Mouse (Mus musculus) testis, adult 2 months (tissue): ENCODE data around the gene Pax8. TPM values are rescaled to one million over a fixed set of nuclear protein-coding genes. Genes with fewer than 3 reads are reported as not detected.

Source experiments
- H3K27ac ChIP-seq: fragments of 200-500 bp; 2 replicates; pipeline ENCODE4 v1.5.1; 2012; ENCODE audit warnings: low read depth, low read length; ENCODE audit not compliant: control insufficient read depth, insufficient read depth
- H3K27me3 ChIP-seq: fragments of 200-500 bp; 2 replicates; pipeline ENCODE4 v1.6.1; 2012; ENCODE audit warnings: mild to moderate bottlenecking, low read length, moderate library complexity; ENCODE audit not compliant: control insufficient read depth, insufficient read depth
- H3K36me3 ChIP-seq: fragments of 200-500 bp; 2 replicates; pipeline ENCODE4 v1.6.1; 2012; ENCODE audit warnings: mild to moderate bottlenecking, low read length; ENCODE audit not compliant: control insufficient read depth, insufficient read depth
- H3K4me1 ChIP-seq: fragments of 200-500 bp; 2 replicates; pipeline ENCODE4 v1.6.1; 2012; ENCODE audit warnings: low read length; ENCODE audit not compliant: control insufficient read depth, insufficient read depth
- H3K4me3 ChIP-seq: fragments of 200-500 bp; 2 replicates; pipeline ENCODE4 v1.5.1; 2012; ENCODE audit warnings: low read depth, mild to moderate bottlenecking, low read length, moderate library complexity, mixed read lengths; ENCODE audit not compliant: control insufficient read depth
- CTCF ChIP-seq: fragments of 200-500 bp; IDR thresholded peaks from 2 replicates; pipeline ENCODE4 v1.5.1; 2012; ENCODE audit warnings: low read depth, mild to moderate bottlenecking, inconsistent platforms, low read length, moderate library complexity; ENCODE audit not compliant: control insufficient read depth, insufficient read depth, insufficient replicate concordance
- POLR2A ChIP-seq: fragments of 200-500 bp; IDR thresholded peaks from 2 replicates; pipeline ENCODE4 v1.6.1; 2012; ENCODE audit warnings: low read depth, mild to moderate bottlenecking, inconsistent platforms, low read length, moderate library complexity; ENCODE audit not compliant: control insufficient read depth
- polyA plus RNA-seq: library from polyadenylated mRNA; depleted of rRNA; stranded (reverse); fragments of >200 nt; gene quantifications from 2 replicates; pipeline ENCODE4 v1.2.3, GENCODE M21; 2012

Gene Pax8
- polyA plus RNA-seq, 1 experiment = 0.12 TPM

DNA sequence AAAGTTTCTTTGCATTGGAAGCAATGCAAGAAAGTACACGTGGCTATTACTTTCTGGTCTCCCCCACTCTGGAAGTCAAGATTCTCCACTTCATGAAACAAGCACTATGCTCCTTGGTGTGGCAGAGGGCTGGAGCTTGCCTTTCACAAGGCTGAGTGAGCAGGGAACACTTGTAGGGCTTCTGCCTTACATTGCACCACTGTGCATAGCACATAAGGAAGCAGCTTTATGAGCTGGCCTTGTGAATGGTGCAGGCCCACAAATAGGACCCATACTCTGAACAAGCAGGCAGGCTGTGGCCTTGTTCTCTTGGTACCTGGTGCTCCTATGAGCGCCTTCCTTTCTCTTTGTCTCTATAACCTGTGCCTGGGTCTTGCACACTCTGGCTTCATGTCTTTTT is 82.1 kb downstream of the Pax8 start:
- no peaks in the 10 kb centered on the region for H3K36me3 ChIP-seq
- no peak for TF ChIP-seq POLR2A
- TF ChIP-seq CTCF = no peak
- H3K4me3 ChIP-seq = no peak overlapping the region
- H3K27me3 ChIP-seq = no peaks in the 10 kb centered on the region
- H3K4me1 ChIP-seq = no peaks in the 10 kb centered on the region
- no peak overlapping the region for H3K27ac ChIP-seq

DNA sequence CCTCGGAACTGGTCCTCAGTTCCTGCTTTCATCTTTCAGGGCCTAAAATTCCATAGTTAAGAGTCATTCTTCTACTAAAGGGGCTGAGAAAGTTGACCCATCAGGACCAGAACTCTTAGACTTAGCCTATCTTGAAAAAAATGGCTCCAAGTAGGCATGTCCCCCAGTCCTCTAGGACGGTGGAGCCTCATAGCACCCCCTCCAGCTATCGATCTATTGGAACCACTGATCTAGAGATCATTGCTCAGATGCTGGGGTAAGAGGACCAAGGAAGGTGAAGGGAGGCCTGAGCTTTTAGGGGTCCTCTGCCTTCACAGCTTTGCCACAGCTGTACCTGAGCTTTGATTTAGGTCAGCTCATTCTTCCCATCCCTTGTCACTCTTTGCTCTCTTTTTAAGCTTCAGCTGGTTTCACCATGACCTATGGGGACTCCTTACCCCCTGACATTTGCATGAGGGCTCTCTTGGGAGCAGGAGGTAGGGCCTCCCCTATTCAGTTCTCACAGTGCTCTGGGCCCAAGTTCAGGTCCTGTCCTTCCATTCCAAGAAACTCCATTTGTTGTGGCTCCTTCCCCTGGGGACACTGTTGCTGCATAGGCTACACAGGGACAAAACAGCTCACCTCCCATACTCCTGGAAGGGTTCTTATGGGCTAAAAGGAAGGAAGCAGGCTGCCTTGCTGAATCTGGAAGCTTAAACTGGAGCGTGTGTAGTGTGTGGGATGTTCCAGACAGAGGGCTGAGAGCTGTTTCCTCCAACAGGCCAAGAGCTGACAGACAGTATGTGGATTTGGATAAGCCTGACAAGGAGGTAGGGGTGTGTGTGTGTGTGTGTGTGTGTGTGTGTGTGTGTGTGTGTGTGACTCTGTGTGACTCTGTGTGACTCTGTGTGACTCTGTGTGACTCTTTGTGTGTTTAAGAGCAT is 87.8 kb downstream of the Pax8 start:
- H3K4me1 ChIP-seq = peaks cover 2% of the 10 kb centered on the region; the same call in 1 of the 2 replicates
- no peak overlapping the region for H3K27ac ChIP-seq
- TF ChIP-seq CTCF (no peak), POLR2A (no peak)
- H3K4me3 ChIP-seq = no peak overlapping the region
- H3K36me3 ChIP-seq = no peaks in the 10 kb centered on the region
- H3K27me3 ChIP-seq = no peaks in the 10 kb centered on the region

DNA sequence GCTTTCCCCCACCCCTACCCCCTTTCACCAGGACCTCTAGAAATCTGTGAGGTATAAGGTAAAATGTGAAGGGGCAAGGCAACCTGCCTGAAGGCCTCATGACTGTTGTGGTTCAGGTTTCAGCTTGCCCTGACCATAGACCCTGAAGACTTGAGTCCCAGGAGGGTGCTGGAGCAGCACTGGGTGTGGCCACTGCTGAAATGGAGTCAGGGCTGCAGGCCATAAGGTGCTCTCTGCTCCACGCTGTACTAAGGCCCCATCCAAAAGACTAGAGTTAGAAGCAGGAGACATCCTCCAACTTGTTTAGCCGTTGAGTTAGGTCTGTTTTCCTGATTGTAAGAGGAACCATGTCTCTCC is 88.5 kb downstream of the Pax8 start:
- no peak overlapping the region for H3K4me3 ChIP-seq
- TF ChIP-seq POLR2A (no peak), CTCF (no peak)
- H3K36me3 ChIP-seq = no peaks in the 10 kb centered on the region
- H3K4me1 ChIP-seq = peaks cover 2% of the 10 kb centered on the region; the same call in 1 of the 2 replicates
- H3K27me3 ChIP-seq = no peaks in the 10 kb centered on the region
- H3K27ac ChIP-seq = no peak overlapping the region

DNA sequence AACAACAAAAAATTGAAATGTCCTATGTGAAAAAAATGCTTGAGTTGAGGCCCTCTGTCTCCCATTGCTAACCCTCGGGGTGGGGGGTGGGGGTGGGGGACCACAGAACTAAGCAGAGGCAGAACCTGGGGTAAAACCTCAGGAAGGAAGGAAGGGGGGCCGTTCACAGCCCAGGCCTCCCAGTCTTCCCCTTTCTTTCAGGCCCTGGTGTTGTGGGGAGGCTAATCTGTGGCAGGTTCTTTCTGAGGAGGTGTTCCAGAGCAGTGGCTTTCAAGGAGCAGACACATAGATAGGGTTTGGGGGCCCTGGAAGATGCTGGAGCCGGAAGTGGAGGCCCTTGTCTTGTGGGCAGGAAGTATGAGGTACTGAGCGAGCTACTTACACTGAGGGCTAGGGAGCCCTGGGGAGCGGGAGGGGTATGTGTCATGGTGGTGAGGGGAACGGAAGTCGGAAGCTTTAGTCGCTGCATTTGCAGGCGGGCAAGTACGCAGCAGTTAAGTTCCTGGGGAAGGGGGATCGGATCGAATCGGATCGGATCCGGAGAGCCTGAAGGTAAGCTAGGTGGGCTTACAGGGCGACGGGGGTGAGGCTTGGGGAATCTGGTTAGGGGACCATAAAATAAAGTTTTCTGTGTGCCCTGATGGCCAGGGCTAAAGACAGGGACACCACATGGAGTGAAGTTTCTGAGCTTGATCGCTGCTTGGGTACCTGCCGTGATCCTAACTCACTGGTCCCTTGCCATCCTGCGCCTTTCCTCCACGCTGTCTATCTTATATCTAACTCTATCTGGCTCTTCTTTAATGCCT is 89.0 kb downstream of the Pax8 start:
- no peaks in the 10 kb centered on the region for H3K36me3 ChIP-seq
- TF ChIP-seq POLR2A = no peak
- no peak for TF ChIP-seq CTCF
- peak overlapping the region; percentile 0 for H3K4me3 ChIP-seq
- peaks cover 2% of the 10 kb centered on the region; the same call in 1 of the 2 replicates for H3K4me1 ChIP-seq
- H3K27ac ChIP-seq = no peak overlapping the region
- no peaks in the 10 kb centered on the region for H3K27me3 ChIP-seq

DNA sequence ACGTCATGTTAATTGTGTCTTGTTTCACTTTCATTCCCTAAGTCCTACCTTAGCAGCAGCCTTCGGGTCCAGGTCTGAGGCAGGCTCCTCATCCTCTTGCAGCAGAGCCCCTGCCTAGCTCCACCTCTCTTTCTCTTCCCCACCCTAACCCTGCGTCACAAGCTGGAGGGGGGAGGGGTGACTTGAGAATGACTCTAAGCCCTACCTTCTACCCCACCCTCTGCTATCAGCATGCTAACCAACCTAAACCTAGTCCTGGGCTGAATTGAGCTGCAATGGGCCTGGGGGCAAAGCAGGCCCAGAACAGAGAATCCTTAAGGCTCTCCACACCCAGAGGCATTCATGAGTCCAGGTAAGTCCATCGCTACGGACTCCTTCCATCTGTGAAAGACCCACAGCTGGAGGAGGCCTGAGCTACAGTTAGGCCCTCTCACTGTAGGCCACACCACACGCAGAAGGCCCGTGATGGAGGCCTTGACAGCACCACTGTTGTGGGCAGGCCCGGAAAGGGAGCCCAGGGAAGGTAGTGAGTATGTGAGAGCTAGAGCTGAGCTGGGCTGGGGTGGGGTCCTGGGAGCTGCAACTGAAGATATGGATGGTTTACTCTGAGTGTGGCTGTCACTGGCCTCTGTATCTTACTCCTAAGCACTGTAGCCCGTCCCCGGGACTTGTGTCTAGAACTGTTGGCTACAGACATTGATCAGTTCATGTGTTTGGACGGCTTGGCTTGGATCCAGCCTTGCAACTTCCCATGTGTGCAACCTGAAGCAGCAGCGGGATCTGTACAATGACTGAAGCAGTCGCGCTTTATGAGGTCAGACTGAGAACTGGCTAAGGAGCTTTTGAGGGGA is 90.1 kb downstream of the Pax8 start:
- no peaks in the 10 kb centered on the region for H3K27me3 ChIP-seq
- peaks cover 2% of the 10 kb centered on the region; the same call in 1 of the 2 replicates for H3K4me1 ChIP-seq
- H3K36me3 ChIP-seq = no peaks in the 10 kb centered on the region
- no peak overlapping the region for H3K4me3 ChIP-seq
- H3K27ac ChIP-seq = no peak overlapping the region
- TF ChIP-seq CTCF = no peak
- no peak for TF ChIP-seq POLR2A

DNA sequence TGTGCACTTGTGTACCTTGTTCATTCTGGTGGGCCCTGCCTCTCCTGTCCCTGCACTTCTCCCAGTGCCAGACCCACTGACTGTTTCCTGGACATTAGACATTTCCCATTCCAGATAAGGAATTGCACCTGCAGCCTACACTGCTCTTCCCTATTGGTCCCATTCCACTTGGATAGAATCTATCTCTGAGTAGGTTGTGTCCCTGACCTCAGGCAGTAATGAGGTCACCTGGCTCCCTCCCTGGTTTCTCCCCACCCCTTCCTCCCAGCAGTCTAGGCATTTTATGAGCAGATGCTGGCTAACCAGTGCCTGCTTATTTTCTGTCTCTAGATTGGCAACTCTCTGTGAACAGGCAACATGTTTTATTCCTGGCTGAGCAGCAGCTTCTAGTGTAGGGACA is 91.0 kb downstream of the Pax8 start:
- TF ChIP-seq POLR2A = no peak
- no peak for TF ChIP-seq CTCF
- no peak overlapping the region for H3K4me3 ChIP-seq
- no peaks in the 10 kb centered on the region for H3K36me3 ChIP-seq
- peaks cover 2% of the 10 kb centered on the region; the same call in 1 of the 2 replicates for H3K4me1 ChIP-seq
- no peak overlapping the region for H3K27ac ChIP-seq
- no peaks in the 10 kb centered on the region for H3K27me3 ChIP-seq
